Mouse (Mus musculus) lung, adult 2 months (tissue): ENCODE measurements around the gene Pax1.

ENCODE experiments used
- CTCF ChIP-seq: fragments of 200-500 bp; IDR thresholded peaks from 2 replicates; pipeline ENCODE4 v1.5.1; 2011; ENCODE audit warnings: mild to moderate bottlenecking, low read length, control low read depth; ENCODE audit not compliant: insufficient read depth
- POLR2A ChIP-seq: fragments of 200-500 bp; IDR thresholded peaks from 2 replicates; pipeline ENCODE4 v1.6.1; 2011; ENCODE audit warnings: low read depth, mild to moderate bottlenecking, control low read depth, low read length, borderline replicate concordance; ENCODE audit errors: extremely low read depth

DNA sequence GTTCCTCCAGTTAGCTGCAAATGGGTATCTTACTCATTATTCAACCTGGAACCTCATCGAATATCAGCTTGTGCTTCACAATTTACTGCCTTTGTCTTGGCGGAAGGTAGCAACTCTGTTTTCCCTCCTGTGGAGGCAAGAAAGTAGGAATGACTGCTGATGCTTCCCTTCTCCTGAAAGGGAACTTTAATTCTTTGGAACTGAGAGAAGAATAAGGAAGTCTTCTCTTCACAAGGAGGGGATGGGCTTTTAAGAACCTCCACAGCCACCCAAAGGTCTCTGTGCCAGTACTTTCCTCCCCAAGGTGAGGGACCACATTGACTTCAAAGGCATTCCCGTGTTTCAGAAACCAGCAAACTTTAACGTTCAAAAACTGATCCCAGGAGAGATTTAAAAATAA, 10.1 kb downstream of the Pax1 start:
- TF ChIP-seq POLR2A, result no peak
- no peak for TF ChIP-seq CTCF
